10 mouse cellular contexts compared by ENCODE assay signal in genomic region chr6:83496009-83496752, GRCm38 (mm10). TPM values are rescaled to one million over a fixed set of nuclear protein-coding genes. Genes with fewer than 3 reads are reported as not detected.
A peak's percentile ranks its signal among the peaks of the same experiment; 100 is the strongest.
DNase-seq lines count a peak whose midpoint lies in the region; ATAC-seq lines count a peak whose summit lies in the region.
"Had no signal": no experiment of that assay in that cellular context is flagged by ENCODE, and none has a peak within 500 bp of the region (broad histone marks: within the 10 kb centered on the region; RNA-seq: fewer than 3 reads in every experiment).

No protein-coding gene starts in this region.

- H3K36me3 ChIP-seq in kidney, embryonic 16.5 days (ENCODE audit: insufficient read depth, low read length), result peaks cover 20% of the 10 kb centered on the region
- H3K36me3 ChIP-seq in kidney, embryonic 15.5 days, result peaks cover 40% of the 10 kb centered on the region

- ATAC-seq in kidney, embryonic 16.5 days (ENCODE audit: low FRiP score, low TSS enrichment), result 0 out of 2 replicates have a peak, but pooled peaks have one; percentile 35
- no peak for ATAC-seq in kidney, embryonic 15.5 days (replicated peaks; ENCODE audit: low FRiP score)

- H3K27me3 ChIP-seq in kidney, embryonic 16.5 days (ENCODE audit: insufficient read depth, low read length), result no peaks in the 10 kb centered on the region
- no peaks in the 10 kb centered on the region for H3K27me3 ChIP-seq in kidney, embryonic 15.5 days

- H3K4me3 ChIP-seq in kidney, embryonic 16.5 days (ENCODE audit: low read length), result no peak overlapping the region
- H3K4me3 ChIP-seq in kidney, embryonic 15.5 days (replicated peaks), result no peak overlapping the region

- H3K9me3 ChIP-seq in kidney, embryonic 16.5 days (ENCODE audit: low read length), result no peaks in the 10 kb centered on the region
- no peaks in the 10 kb centered on the region for H3K9me3 ChIP-seq in kidney, embryonic 15.5 days (replicated peaks)
- H3K9me3 ChIP-seq: G1E had no signal

- no peak overlapping the region for H3K9ac ChIP-seq in kidney, embryonic 16.5 days (replicated peaks; ENCODE audit: low read length)
- no peak overlapping the region for H3K9ac ChIP-seq in kidney, embryonic 15.5 days

- peak; percentile 84 for DNase-seq in adrenal gland, adult 8-10 months
- peak; percentile 58 to 75 for DNase-seq in cerebellum, postnatal 25 days
- peak; percentile 73 for DNase-seq in lung, postnatal 14 days
- no peak for DNase-seq in thymus, postnatal 10 days (ENCODE audit: low spot score in 2 of 2)
- DNase-seq in thymus, postnatal 14 days, result no peak
- DNase-seq in kidney, postnatal 36 days, result no peak
- DNase-seq: thymus, postnatal 4 days had no signal

- WGBS in kidney, embryonic 16.5 days, result 90% methylated on average over 9 of the region's 9 CpGs
- 90% methylated on average over 9 of the region's 9 CpGs for WGBS in kidney, embryonic 15.5 days

- H3K27ac ChIP-seq in kidney, embryonic 16.5 days (ENCODE audit: low read length), result no peak overlapping the region
- no peak overlapping the region for H3K27ac ChIP-seq in kidney, embryonic 15.5 days

- H3K4me1 ChIP-seq in kidney, embryonic 16.5 days (ENCODE audit: insufficient read depth, low read length), result no peaks in the 10 kb centered on the region
- H3K4me1 ChIP-seq in kidney, embryonic 15.5 days, result 0 out of 2 replicates have a peak, but pooled peaks cover under 1% of the 10 kb centered on the region

- no peak overlapping the region for H3K4me2 ChIP-seq in kidney, embryonic 16.5 days (replicated peaks; ENCODE audit: low read depth, low read length)
- H3K4me2 ChIP-seq in kidney, embryonic 15.5 days, result no peak overlapping the region

RNA-seq across cellular contexts. Expression of gene Dguok, which starts 10.6 kb away (rescaled TPM):
- polyA plus RNA-seq in kidney, embryonic 16.5 days (2015; fragmentation: Nextera tagmentation; extraction: Ambion mirVana), result 85.8 and 95.8 TPM in 2 replicates
- 75.6 and 83.8 TPM in 2 replicates for polyA plus RNA-seq in kidney, embryonic 15.5 days (2015; fragmentation: Nextera tagmentation; extraction: Ambion mirVana)
- total RNA-seq in adrenal gland, adult 8-10 months (2022), result 10 to 100 TPM; 46.1 to 62.6 (median 54.7) TPM

RNA-seq across cellular contexts. Expression of gene Tet3, which starts 37.3 kb away (rescaled TPM):
- 48.9 and 65.3 TPM in 2 replicates for polyA plus RNA-seq in kidney, embryonic 16.5 days (2015; fragmentation: Nextera tagmentation; extraction: Ambion mirVana)
- 51.0 and 51.4 TPM in 2 replicates for polyA plus RNA-seq in kidney, embryonic 15.5 days (2015; fragmentation: Nextera tagmentation; extraction: Ambion mirVana)
- 10 to 100 TPM; 24.3 to 40.5 (median 35.3) TPM for total RNA-seq in adrenal gland, adult 8-10 months (2022)

RNA-seq across cellular contexts. Expression of gene Actg2, which starts 39.9 kb away (rescaled TPM):
- 21.2 and 182 TPM in 2 replicates for polyA plus RNA-seq in kidney, embryonic 16.5 days (2015; fragmentation: Nextera tagmentation; extraction: Ambion mirVana)
- 25.1 and 130 TPM in 2 replicates for polyA plus RNA-seq in kidney, embryonic 15.5 days (2015; fragmentation: Nextera tagmentation; extraction: Ambion mirVana)
- total RNA-seq in adrenal gland, adult 8-10 months (2022), result under 1 TPM in 3 of 4 experiments, not detected in 1; 0.28 to 0.52 (median 0.30) TPM
- polyA plus RNA-seq: G1E had no signal

Comparison
In these comparisons a context has a peak if more than half of its experiments do, and no peak if none do; other contexts are left out.
1. DNase-seq: peak in adrenal gland, adult 8-10 months (single experiment), cerebellum, postnatal 25 days (2 of 2) and lung, postnatal 14 days (single experiment); none in thymus, postnatal 10 days (0 of 2), thymus, postnatal 14 days (single experiment) and kidney, postnatal 36 days (0 of 2).